Mouse (Mus musculus) thymus, postnatal 4 days (tissue): ENCODE data around the gene Pidd1.

Experiments
- DNase-seq: peaks from one replicate; pipeline ENCODE4 v3.0.0; 2021

Pidd1 gene

DNA sequence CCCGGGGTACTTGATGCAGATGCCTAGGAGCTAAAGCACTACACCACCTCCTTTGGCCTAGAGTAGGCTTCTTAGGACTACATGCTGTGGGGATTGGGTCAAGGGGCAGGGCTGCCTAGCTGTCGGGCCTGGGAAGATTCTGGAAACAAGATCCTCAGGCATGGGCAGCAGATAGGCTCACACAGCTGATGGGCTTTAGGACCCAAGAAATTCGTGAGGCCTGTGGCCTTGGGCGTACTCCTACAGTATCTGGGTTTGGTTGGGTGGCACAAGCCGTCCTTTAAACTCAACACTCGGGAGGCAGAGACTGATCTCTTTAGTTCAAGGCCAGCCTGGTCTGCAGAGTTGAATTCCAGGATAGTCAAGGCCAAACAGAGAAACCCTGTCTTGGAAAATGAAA lies 28.4 kb upstream of the Pidd1 start:
- no peak for DNase-seq

DNA sequence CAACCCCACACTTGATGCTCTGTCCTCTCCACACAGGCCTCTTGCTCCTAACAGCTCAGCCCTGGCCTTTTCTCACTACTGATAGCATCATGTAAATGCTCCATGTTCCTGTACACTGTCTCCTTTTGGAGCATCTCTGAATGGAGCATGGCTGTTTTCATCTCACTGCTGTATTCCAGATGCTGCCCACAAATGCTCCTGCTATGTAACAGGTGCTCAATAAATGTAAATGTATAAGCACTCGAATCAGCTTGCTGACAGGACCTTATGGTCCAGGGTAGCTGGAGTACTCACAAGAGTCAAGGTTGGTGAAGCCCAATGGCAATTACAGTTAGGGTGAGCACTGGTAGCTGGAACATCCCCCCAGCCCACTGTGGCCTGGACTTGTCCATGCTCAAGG lies 27.4 kb upstream of the Pidd1 start:
- no peak for DNase-seq

DNA sequence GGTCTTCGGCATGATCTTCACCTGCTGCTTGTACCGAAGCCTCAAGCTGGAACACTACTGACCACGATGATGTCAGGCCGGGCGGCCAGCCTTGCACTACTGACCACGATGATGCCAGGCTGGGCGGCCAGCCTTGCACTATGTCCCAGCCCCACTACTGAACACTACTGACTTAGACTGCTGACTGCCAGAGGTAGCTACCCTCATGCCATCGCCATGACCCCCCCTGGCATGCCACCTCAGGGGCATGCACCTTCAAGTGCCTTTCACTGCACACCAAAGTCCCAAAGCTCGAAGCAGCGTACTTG lies 26.8 kb upstream of the Pidd1 start:
- no peak for DNase-seq

DNA sequence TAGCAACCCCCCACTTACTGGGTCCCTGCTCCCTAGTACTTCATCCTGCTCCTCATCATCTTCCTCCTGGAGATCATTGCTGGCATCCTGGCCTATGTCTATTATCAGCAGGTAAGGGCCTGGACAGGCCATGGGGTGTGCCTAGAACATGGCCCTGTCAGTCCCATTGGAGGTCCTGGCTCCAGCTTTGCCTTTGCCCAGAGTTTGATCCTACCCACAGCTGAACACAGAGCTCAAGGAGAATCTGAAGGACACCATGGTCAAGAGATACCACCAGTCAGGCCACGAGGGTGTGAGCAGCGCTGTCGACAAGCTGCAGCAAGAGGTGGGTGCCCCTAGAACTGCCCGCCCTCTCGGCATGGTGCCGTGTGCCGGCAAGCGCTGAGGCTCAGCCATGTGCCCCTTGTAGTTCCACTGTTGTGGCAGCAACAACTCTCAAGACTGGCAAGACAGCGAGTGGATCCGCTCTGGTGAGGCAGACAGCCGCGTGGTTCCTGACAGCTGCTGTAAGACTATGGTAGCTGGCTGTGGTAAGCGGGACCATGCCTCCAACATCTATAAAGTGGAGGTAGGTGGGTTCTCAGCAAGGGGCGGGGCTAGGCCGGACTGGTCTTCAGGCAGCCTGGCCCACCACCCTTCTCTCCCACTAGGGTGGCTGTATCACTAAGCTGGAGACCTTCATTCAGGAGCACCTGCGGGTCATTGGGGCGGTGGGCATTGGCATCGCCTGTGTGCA lies 26.2 kb upstream of the Pidd1 start:
- DNase-seq: no peak

GRCm38 (mm10) chr7:141469352-141469751 lies 25.5 kb upstream of the Pidd1 start:
- no peak for DNase-seq

DNA sequence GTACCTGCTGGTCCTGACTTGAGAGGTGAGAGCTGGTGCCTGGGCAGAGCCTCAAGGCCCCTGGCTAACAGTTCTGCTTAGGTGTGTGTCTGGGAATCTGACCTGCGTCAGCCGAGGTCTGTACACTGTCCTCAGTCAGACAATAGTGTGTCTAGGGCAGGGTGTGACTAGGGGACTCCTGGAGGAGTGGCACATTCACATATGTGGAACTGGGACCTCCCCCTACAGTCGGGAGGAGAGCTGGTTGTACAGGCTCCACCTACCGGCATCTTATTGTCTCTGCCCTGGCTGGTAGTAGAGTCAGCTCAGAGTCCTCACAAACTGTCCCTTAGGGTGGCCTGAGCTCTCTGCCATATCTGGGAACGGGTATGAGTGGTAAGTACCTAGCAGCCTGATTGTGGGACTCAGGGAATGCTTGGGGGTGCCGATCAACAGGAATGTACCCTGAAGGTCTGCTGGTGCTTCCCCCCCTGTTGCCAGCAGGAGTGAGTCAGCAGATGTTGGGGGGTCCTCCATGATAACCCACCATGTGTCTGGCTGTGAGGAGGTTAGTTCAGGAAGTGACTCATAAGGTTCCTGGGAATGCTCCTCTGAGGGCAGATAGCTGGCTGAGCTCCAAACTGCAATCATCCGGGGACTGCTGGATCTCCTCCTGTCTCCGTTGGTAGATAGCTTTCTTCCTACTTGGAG lies 24.8 kb upstream of the Pidd1 start:
- peak; percentile 66 for DNase-seq

DNA sequence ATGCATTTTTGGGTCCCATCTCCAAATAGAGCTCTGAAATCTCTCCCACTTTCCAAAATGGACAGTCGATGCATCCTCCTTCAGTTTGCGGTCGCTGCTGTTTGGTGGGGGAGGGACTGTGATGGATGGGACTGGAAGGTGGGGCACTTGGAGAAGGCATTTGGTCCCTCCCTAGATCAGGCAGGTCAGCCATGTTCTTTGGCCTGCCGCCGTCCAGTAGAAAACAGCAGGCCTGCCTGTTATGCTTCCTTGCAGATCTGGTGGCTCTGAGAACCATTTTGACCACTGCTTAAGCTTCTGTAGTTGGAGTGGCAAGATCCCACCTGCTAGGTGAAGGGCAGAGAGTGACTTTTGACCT lies 24.3 kb upstream of the Pidd1 start:
- no peak for DNase-seq

- peak; percentile 79 for DNase-seq
These were observed 23.6 kb upstream of the Pidd1 start, which contains the start of gene Cd151 for GRCm38 (mm10) chr7:141467230-141468030. Cd151 (plus strand) TSS chr7:141467392.

DNA sequence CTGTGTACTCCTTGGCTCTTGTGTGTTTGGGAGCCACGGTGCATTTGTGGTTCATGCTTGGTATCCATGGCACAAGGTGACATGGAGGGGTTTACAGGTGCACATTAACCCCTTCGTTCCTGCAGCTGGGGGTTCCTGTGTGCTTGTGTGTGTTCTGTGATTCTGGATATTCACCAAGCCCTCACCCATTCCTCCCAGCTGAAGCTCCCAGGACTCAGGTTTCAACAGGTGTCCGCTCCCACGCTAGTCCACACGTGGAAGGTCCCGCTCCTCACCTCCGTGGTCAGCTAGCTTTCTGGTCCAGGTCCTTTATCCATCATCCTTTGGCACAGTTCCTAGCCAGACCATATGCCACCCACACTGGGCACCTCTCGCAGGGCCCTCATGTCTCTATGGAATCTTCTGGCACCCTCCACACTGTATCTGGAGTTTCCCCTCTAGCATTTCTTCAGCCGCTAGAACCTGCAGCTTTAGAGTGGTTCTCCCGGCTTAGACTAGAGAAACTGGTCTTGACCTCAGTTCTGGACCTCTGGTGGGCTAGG lies 22.9 kb upstream of the Pidd1 start:
- no peak for DNase-seq

GRCm38 (mm10) chr7:141466045-141466394 lies 22.2 kb upstream of the Pidd1 start:
- DNase-seq: no peak

GRCm38 (mm10) chr7:141465388-141466044 lies 21.7 kb upstream of the Pidd1 start:
- peak; percentile 21 for DNase-seq

- peak; percentile 76 for DNase-seq
These were observed 20.9 kb upstream of the Pidd1 start for GRCm38 (mm10) chr7:141464603-141465201.

DNA sequence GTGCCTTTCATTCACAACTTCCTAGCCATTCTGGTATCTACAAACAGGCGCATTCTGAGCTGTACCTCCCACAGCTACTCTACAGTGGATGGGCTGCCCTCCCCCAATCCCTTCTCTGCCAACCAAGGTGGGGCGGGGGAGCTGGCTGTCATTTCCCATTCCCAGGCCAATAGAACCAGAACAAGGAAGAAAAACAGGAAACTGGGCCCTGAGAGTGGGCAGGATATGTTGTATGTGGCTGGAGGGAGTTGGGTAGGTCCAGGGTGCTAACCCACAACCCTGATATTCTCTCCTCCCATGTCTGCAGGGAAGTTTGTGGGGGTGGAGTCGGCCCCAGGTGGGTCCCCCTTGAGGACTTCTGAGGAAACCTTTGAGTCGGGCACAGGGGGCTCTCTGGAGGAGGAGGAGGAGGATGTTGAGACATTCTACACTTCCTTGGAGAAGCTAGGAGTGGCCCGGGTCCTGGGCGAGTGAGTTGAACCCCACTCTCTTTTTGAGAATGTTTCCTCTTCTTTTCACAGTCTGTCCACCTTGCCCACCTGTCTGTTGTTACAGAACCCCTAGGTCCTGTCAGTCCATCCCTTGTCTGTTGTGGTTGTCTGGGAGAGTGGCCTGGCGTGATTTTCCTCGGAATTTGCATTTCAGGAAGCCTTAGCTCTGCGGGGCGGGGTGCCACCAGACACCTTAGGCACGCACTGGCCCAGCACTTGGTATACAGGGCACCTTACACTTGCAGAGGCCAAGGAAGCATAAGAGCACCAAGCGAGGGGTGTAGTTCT lies 20.2 kb upstream of the Pidd1 start:
- DNase-seq: no peak

GRCm38 (mm10) chr7:141462333-141462821 lies 18.6 kb upstream of the Pidd1 start:
- no peak for DNase-seq

GRCm38 (mm10) chr7:141461521-141462332 lies 17.9 kb upstream of the Pidd1 start:
- peak; percentile 60 for DNase-seq

GRCm38 (mm10) chr7:141460391-141461113 lies 16.7 kb upstream of the Pidd1 start, which contains the start of gene Cracr2b:
Cracr2b (plus strand) TSS chr7:141461094.
- DNase-seq: no peak

GRCm38 (mm10) chr7:141460001-141460390 lies 16.2 kb upstream of the Pidd1 start:
- DNase-seq: no peak

DNA sequence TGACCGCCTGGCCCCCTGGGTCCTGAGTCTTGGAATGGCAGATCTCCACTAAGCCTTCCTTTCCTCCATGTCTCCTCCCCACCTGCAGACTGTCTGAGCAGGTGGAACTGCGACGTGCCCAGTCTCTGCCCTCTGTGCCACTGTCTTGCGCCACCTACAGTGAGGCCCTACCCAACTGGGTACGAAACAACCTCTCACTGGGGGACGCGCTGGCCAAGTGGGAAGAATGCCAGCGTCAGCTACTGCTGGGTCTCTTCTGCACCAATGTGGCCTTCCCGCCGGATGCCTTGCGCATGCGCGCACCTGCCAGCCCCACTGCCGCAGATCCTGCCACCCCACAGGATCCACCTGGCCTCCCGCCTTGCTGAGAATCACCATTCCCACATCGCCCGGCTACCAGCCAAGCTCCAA lies 15.5 kb upstream of the Pidd1 start:
- peak; percentile 18 for DNase-seq

DNA sequence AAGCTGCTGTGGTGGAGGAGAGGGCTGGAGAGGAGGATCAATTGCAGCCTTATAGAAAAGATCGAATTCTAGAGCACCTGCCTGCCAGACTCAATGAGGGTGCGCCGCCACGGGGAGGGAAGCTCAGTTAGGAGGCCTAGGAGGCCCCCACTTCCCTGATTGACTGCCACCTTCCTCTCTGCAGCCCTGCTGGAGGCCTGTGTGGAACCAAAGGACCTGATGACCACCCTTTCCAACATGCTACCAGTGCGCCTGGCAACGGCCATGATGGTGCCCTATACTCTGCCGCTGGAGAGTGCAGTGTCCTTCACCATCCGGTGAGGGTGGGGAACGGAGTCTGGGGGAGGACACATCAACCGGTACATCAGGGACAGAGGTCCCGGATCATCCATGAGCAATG lies 14.8 kb upstream of the Pidd1 start:
- DNase-seq: no peak
